Mouse (Mus musculus) liver, postnatal 0 days (tissue): ENCODE results near the gene Zfp536. TPM values are rescaled to one million over a fixed set of nuclear protein-coding genes. Genes with fewer than 3 reads are reported as not detected.

Experiments used
- ATAC-seq: fragments of 200-750 bp; cut with Nextera tagmentation; 2 replicates; pipeline ENCODE4 v1.8.0; 2017; ENCODE audit warnings: mild to moderate bottlenecking, moderate library complexity
- DNase-seq: peaks from one replicate; pipeline ENCODE4 v3.0.0-alpha.2; 2016
- H3K27ac ChIP-seq: fragments of 300-500 bp; sonication (generic); 2 replicates; pipeline ENCODE4 v1.5.1; 2014; ENCODE audit warnings: antibody characterized with exemption, moderate library complexity, mild to moderate bottlenecking, low read depth
- H3K27me3 ChIP-seq: fragments of 300-500 bp; sonication (generic); 2 replicates; pipeline ENCODE4 v1.6.1; 2014; ENCODE audit warnings: low read length, control low read depth, mixed read lengths; ENCODE audit not compliant: insufficient read depth
- H3K36me3 ChIP-seq: fragments of 300-500 bp; sonication (generic); replicated peaks from 2 replicates; pipeline ENCODE4 v1.6.1; 2014; ENCODE audit warnings: mild to moderate bottlenecking, control low read depth, low read length, moderate library complexity, mixed read lengths; ENCODE audit not compliant: insufficient read depth
- H3K4me1 ChIP-seq: fragments of 300-500 bp; sonication (generic); 2 replicates; pipeline ENCODE4 v1.6.1; 2014; ENCODE audit warnings: antibody characterized with exemption, mild to moderate bottlenecking, control low read depth; ENCODE audit not compliant: insufficient read depth
- H3K4me2 ChIP-seq: fragments of 300-500 bp; sonication (generic); 2 replicates; pipeline ENCODE4 v1.6.1; 2014; ENCODE audit warnings: low read depth, mild to moderate bottlenecking, low read length, moderate library complexity, mixed read lengths
- H3K4me3 ChIP-seq: fragments of 300-500 bp; sonication (generic); 2 replicates; pipeline ENCODE4 v1.5.1; 2014; ENCODE audit warnings: low read depth, low read length
- H3K9ac ChIP-seq: fragments of 300-500 bp; sonication (generic); replicated peaks from 2 replicates; pipeline ENCODE4 v1.6.1; 2014; ENCODE audit warnings: mild to moderate bottlenecking, moderate library complexity
- H3K9me3 ChIP-seq: fragments of 300-500 bp; sonication (generic); 2 replicates; pipeline ENCODE4 v1.6.1; 2016; ENCODE audit warnings: mild to moderate bottlenecking, control low read depth, low read length, mixed read lengths
- CTCF ChIP-seq: sonication (generic); IDR thresholded peaks from 2 replicates; pipeline ENCODE4 v1.5.1; 2016; ENCODE audit warnings: antibody characterized with exemption, low read depth
- EP300 ChIP-seq: IDR thresholded peaks from 2 replicates; pipeline ENCODE4 v1.6.1; 2016; ENCODE audit warnings: antibody characterized with exemption, low read depth, mild to moderate bottlenecking
- WGBS: fragments of 180-500 bp; shearing (Covaris S2); extraction: QIAGEN DNeasy Blood & Tissue Kit; methylation state at CpG from one replicate; pipeline ENCODE4 v1.1.7; 2014; ENCODE audit not compliant: insufficient replicate concordance; 5-methylcytosine and 5-hydroxymethylcytosine counted together
- polyA plus RNA-seq: library from polyadenylated mRNA; unstranded; fragments of >200 nt; fragmentation: Nextera tagmentation; extraction: Ambion mirVana; gene quantifications from 2 replicates; pipeline ENCODE4 v1.2.1, GENCODE M21; 2015

Gene Zfp536
- polyA plus RNA-seq, 1 experiment from 2014 or later: not detected

GRCm38 (mm10) chr7:37560581-37560980 is 212.9 kb downstream of the Zfp536 start:
- no peak overlapping the region for H3K4me2 ChIP-seq

DNA sequence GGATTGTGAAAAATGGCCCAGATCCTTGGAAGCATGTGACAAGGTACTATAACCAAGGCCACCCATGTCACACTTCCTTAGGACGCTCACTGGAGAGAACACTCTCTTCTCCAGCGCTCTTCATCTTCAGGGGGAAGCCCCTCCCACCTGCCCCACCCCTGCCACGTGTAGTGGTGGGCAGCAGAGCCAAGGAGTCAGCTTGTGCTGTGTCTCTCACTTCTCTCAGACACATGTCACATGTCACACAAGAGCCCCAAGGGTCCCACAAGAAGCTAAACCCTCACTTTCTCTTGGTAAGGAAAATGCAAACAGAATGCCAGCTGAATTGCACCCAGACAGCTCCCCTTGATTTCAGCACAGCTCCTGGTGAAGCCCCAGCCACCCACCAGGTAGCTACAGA is 213.6 kb downstream of the Zfp536 start:
- TF ChIP-seq CTCF (no peak), EP300 (no peak)
- ATAC-seq (no peak), DNase-seq (no peak)
- no peaks in the 10 kb centered on the region for H3K36me3 ChIP-seq
- H3K4me3 ChIP-seq: no peak overlapping the region
- no peaks in the 10 kb centered on the region for H3K27me3 ChIP-seq
- H3K4me1 ChIP-seq: peaks cover 2% of the 10 kb centered on the region; the same call in 1 of the 2 replicates
- no peak overlapping the region for H3K9ac ChIP-seq
- no peak overlapping the region for H3K4me2 ChIP-seq
- 51% methylated on average over 3 of the region's 3 CpGs for WGBS
- no peak overlapping the region for H3K27ac ChIP-seq
- H3K9me3 ChIP-seq: no peaks in the 10 kb centered on the region

More at GRCm38 (mm10) chr7:37560581-37560980, 212.9 kb downstream of the Zfp536 start:
- DNase-seq: no peak
- Histone ChIP-seq H3K27me3 (no peaks in the 10 kb centered on the region), H3K4me1 (peaks cover 2% of the 10 kb centered on the region; the same call in 1 of the 2 replicates), H3K27ac (no peak overlapping the region), H3K9me3 (no peaks in the 10 kb centered on the region), H3K36me3 (no peaks in the 10 kb centered on the region), H3K4me3 (no peak overlapping the region), H3K9ac (no peak overlapping the region)
- TF ChIP-seq CTCF: no peak
- TF ChIP-seq EP300: no peak
- WGBS: 74% methylated on average over 7 of the region's 7 CpGs
- no peak for ATAC-seq

GRCm38 (mm10) chr7:37559341-37559740 is 214.1 kb downstream of the Zfp536 start:
- 73% methylated on average over 6 of the region's 6 CpGs for WGBS
- no peak overlapping the region for H3K9ac ChIP-seq
- no peak overlapping the region for H3K27ac ChIP-seq

DNA sequence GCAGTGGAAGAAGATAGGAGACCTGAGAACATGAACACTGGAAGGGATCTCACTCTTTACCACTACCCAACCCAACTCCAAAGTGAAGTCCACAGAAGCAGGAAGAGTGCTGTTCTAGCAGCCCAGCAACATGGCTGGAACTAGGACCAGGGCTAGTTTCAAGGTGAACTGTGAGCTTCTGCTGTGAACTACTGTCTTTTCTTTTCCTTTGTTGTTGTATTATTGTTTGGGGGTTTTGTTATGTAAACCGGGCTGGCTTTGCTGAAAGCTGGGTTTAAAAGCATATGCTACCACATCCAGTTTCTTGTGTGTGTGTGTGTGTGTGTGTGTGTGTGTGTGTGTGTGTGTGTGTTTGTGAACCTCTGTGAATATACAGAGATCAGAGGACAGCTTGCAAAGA is 216.6 kb downstream of the Zfp536 start:
- Histone ChIP-seq H3K36me3 (no peaks in the 10 kb centered on the region), H3K9me3 (no peaks in the 10 kb centered on the region), H3K4me2 (no peak overlapping the region), H3K9ac (no peak overlapping the region), H3K27ac (no peak overlapping the region), H3K27me3 (no peaks in the 10 kb centered on the region), H3K4me1 (no peaks in the 10 kb centered on the region), H3K4me3 (no peak overlapping the region)
- WGBS: 92% methylated on average over 1 of the region's 1 CpGs
- ATAC-seq: no peak
- DNase-seq: no peak
- TF ChIP-seq CTCF: no peak
- no peak for TF ChIP-seq EP300

More at GRCm38 (mm10) chr7:37559341-37559740, 214.1 kb downstream of the Zfp536 start:
- Histone ChIP-seq H3K36me3 (no peaks in the 10 kb centered on the region), H3K27me3 (no peaks in the 10 kb centered on the region), H3K4me3 (no peak overlapping the region), H3K4me2 (no peak overlapping the region), H3K9me3 (no peaks in the 10 kb centered on the region), H3K4me1 (peaks cover 2% of the 10 kb centered on the region; the same call in 1 of the 2 replicates)
- TF ChIP-seq CTCF (no peak), EP300 (no peak)
- DNase-seq (no peak), ATAC-seq (no peak)

GRCm38 (mm10) chr7:37554405-37554804 is 219.0 kb downstream of the Zfp536 start:
- ATAC-seq (no peak), DNase-seq (no peak)
- H3K27ac ChIP-seq: no peak overlapping the region
- no peaks in the 10 kb centered on the region for H3K4me1 ChIP-seq
- no peak overlapping the region for H3K4me3 ChIP-seq
- no peaks in the 10 kb centered on the region for H3K36me3 ChIP-seq
- TF ChIP-seq EP300 (no peak), CTCF (no peak)
- H3K27me3 ChIP-seq: no peaks in the 10 kb centered on the region
- H3K4me2 ChIP-seq: no peak overlapping the region
- H3K9me3 ChIP-seq: no peaks in the 10 kb centered on the region
- 65% methylated on average over 5 of the region's 5 CpGs for WGBS
- no peak overlapping the region for H3K9ac ChIP-seq

DNA sequence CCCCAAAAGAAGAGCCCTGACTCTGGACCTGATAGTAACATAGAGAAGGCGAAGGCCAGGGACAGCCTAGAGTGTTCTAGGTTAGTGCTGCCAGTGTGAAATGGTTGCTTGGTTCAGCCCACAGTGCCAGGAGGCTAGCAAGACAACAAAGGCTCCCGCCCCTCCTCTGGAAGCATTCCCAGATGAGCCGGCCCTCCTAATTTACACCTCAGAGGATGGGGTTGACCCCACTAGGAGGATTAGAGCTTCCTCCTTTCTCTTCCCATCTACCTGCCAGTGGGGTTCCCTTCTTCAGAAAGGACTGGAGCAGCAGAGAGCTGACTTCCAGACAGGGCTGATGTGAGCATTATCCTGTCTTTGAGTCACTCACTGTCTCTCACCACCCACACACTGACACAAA is 219.8 kb downstream of the Zfp536 start:
- TF ChIP-seq EP300 (no peak), CTCF (no peak)
- 56% methylated on average over 3 of the region's 3 CpGs for WGBS
- Histone ChIP-seq H3K27ac (no peak overlapping the region), H3K27me3 (no peaks in the 10 kb centered on the region), H3K4me3 (no peak overlapping the region), H3K4me1 (no peaks in the 10 kb centered on the region), H3K9ac (no peak overlapping the region), H3K36me3 (no peaks in the 10 kb centered on the region), H3K9me3 (no peaks in the 10 kb centered on the region), H3K4me2 (no peak overlapping the region)
- no peak for ATAC-seq
- DNase-seq: no peak

- no peaks in the 10 kb centered on the region for H3K4me1 ChIP-seq
- DNase-seq (no peak), ATAC-seq (no peak)
- H3K9ac ChIP-seq: no peak overlapping the region
- H3K27ac ChIP-seq: no peak overlapping the region
- 62% methylated on average over 3 of the region's 3 CpGs for WGBS
- no peak overlapping the region for H3K4me3 ChIP-seq
- no peaks in the 10 kb centered on the region for H3K27me3 ChIP-seq
- TF ChIP-seq CTCF (no peak), EP300 (no peak)
- no peaks in the 10 kb centered on the region for H3K36me3 ChIP-seq
- H3K9me3 ChIP-seq: no peaks in the 10 kb centered on the region
- no peak overlapping the region for H3K4me2 ChIP-seq
Measured at GRCm38 (mm10) chr7:37552384-37552783, 221.1 kb downstream of the Zfp536 start.
